Mouse (Mus musculus): ENCODE results near the gene Gga3. TPM values are rescaled to one million over a fixed set of nuclear protein-coding genes. Genes with fewer than 3 reads are reported as not detected.
A peak's percentile ranks its signal among the peaks of the same experiment; 100 is the strongest.

The Gga3 gene
- total RNA-seq, 2 experiments from 2014 or later: 83.9 to 95.1 TPM

DNA sequence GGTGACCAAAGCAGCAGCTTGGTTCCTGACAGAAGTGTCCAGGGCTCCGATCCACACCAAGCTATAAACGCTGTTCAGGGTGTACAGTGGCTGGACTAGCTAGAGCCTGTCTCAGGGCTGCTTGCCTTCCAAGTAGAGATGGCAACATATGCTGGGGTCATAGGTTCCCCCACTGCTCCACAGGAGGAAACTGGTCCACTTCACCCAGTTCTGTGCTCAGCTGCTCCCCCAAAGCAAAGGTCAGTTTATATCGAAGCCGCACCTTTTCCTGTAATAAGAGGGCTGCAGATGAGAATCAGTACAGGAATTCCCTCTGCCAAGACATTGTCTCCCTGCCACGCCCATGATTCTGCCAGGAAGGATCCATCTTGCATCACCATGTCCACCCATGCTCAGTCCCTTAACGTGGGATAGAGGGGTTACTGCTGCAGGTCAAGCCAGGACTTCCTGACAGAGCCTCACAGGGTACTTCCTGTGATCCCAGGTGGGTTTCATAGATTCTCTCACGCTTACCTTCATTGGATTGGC is 18.2 kb downstream of the Gga3 start:
- TF ChIP-seq CTCF (IDR thresholded peaks at IDR 0.05): no peak
- intact Hi-C loops (cut with DNase I): no loop called here

DNA sequence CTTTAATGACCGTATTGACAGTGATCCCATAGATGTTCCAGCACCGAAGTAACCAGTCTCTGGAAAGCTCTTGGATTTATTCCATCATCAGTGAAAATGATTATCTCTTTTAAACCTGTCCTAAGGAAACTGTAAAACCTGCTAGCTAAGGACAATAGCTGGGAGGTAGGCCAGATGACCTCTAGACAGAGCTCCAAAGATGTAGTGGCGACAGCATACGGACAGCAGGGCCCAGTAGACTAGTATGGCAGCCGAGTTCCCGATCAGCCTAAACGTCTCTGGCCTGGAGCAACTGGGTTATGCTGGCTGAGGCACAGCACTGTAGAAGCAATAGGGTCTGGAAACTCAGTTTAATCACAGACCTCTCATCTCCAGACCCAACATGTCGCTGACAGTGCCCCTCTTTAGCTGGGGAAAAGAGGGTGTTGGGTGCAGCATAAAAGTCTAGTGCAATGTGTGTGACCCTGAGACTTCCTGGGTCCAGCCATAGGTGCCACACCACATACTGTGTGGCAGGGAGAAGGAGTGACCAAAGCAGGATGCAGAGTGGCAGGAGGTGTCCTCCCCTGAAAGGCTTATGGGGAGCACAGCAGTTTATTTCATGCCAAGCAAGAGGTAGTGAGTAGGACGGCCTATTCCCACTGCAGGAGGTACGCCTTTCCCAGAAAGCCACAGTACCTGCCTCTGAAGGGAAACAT is 19.3 kb downstream of the Gga3 start:
- intact Hi-C loops (cut with DNase I): no loop called here
- DNase-seq (ENCODE audit: extremely low spot score in 1 of 2, low spot score in 2 of 2): no peak
- Histone ChIP-seq H3K4me3 (no peak overlapping the region), H3K27ac (no peak overlapping the region)
- TF ChIP-seq CTCF (IDR thresholded peaks at IDR 0.05): no peak

More for the DNA sequence above, 18.2 kb downstream of the Gga3 start:
- Histone ChIP-seq H3K4me3 (no peak overlapping the region), H3K27ac (no peak overlapping the region)
- DNase-seq (ENCODE audit: extremely low spot score in 1 of 2, low spot score in 2 of 2): no peak

DNA sequence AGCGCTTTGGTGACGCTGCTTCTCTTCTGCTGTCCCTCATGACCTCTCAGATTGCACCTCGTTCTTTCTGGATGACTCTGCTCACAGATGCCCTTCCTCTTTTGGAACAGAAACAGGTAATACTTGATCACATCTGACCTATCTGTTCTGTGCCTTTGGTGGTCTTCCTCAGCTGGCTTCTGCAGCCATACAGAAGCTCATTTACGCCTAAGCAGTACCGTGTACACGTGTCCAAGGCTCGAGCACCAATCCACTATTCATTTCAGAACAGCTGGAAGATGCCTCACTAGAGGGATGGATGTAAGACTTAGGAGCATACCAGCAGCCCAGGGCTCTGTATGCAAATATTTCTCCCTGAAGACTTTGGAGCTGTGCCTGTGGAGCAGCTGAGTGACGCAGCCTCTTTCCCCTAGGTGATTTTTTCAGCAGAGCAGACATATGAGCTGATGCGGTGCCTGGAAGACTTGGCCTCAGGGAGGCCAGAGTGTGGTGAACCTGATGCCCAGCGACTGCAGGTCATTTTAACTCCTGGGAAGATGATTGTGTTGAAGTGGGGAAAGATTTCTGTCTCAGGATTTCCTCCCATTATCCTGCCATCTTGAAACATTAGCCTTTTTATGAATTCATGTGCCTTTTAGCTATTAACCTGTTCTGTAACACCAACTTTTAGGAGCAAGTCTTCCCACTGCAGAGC is 20.8 kb downstream of the Gga3 start:
- TF ChIP-seq CTCF (IDR thresholded peaks at IDR 0.05): no peak
- Histone ChIP-seq H3K27ac (no peak overlapping the region), H3K4me3 (no peak overlapping the region)
- intact Hi-C loops (cut with DNase I): no loop called here
- DNase-seq (ENCODE audit: extremely low spot score in 1 of 2, low spot score in 2 of 2): no peak

DNA sequence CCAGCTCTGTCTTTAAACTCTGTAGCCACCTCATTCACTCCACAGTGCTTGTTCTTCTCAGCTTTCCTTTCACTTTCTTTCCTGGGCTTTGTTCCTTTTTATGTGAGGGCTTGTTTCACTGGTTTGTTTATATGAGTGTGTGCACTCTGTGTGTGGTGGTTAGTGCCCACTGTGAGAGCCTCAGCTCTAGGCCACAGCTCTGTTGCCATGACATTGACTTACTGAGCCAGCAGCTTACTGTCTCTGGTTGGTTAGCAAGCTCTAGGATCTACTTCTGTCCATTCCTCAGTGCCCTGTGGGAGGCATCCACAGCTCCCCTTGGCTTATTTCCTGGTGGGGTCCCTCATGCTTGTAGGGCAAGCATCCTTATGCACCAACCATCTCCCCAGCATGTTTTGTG is 24.8 kb downstream of the Gga3 start:
- no peak overlapping the region for H3K27ac ChIP-seq
- no peak for TF ChIP-seq CTCF (IDR thresholded peaks at IDR 0.05)
- H3K4me3 ChIP-seq: no peak overlapping the region
- DNase-seq (ENCODE audit: extremely low spot score in 1 of 2, low spot score in 2 of 2): no peak
- intact Hi-C loops (cut with DNase I): no loop called here

DNA sequence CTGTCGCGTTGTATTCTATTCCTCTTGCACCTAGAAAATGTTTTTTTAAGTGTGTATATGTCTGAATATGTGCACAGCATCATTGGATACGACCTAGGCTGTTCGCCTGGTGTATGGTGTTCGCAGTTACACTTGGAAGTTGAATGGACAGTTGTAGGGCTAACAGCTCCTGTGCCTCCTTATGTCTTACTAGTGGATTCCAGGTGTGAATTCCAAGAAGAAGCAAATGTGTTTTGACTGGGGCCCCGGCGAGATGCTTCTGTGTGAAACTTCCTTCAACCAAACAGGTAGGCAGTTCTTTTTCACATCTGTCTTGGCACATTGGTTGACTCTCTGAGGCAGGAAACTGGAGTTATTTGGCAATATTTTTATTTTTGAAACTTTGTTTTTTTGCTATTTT is 38.9 kb downstream of the Gga3 start:
- no peak for DNase-seq (ENCODE audit: extremely low spot score in 1 of 2, low spot score in 2 of 2)
- Histone ChIP-seq H3K4me3 (peak overlapping the region; percentile 74), H3K27ac (no peak overlapping the region)
- TF ChIP-seq CTCF (IDR thresholded peaks at IDR 0.05): no peak
- intact Hi-C loops (cut with DNase I): loop anchor here (2.0 kb wide), 1 partner anchor 52 kb away; no protein-coding TSS in a partner anchor

DNA sequence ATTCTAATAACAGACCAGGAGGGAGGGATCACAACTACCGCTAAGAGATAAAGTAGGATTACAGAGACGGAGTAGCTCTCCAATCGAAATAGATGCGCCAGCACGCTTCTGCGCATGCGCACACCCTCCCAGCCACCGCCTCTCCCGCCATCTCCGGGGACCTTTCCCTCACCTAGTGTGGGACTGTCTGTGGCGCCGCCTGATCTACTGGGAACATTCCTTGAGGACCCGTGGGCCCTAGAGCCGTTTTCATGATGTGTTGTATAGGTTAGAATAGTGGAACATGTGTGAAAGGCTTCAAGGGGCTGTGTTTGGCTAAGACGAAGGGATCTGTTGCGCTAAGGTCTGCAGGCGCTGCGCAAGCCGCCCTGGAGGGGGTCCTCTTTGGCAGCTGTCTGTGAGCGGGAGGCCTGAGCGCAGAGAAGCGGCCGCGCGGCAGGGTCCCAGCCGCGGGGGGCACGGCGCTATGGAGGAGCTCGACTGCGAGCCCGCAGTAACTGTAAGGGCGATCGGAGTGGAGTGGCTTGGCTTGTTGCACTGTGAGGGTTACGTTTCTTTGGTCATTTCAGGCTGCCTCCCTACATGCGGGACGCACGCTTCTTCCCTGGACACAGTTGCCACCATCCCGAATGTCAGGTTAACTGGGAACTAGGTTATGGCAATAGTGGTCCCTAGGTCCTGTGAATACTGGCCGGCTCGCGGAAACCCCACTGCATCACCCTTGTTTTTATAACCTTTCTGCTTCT is 39.6 kb downstream of the Gga3 start, which contains the start of gene Nup85:
TSS of gene Nup85 (plus strand) at position 371 of the 746 bp plus-strand sequence.
- intact Hi-C loops (cut with DNase I): loop anchor here (2.0 kb wide), 1 partner anchor 51 kb away; no protein-coding TSS in a partner anchor
- peak; percentile 97 for DNase-seq (ENCODE audit: extremely low spot score in 1 of 2, low spot score in 2 of 2)
- no peak; the same call in 1 of the 2 replicates for TF ChIP-seq CTCF (IDR thresholded peaks at IDR 0.05)

DNA sequence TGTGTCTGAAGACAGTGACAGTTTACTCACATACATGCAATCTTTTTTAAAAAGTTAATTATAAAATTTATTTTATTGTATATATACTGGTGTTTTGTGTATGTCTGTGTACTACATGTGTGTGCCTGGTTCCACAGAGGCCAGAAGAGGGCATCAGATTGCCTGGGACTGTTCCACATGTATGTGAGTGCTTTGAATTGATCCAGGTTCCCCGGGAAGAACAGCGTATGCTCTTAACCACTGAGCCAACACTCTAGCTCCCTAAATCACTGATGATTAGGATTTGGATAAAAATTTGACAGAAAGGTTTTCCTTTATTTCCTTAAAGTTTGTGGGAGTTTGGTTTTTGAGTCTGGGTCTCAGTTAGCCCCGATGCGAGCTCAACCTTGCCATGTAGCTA is 40.4 kb downstream of the Gga3 start:
- Histone ChIP-seq H3K27ac (peak overlapping the region; percentile 99), H3K4me3 (peak overlapping the region; percentile 74)
- intact Hi-C loops (cut with DNase I): no loop called here
- TF ChIP-seq CTCF (IDR thresholded peaks at IDR 0.05): peak; percentile 2; the same call in 1 of the 2 replicates
- no peak for DNase-seq (ENCODE audit: extremely low spot score in 1 of 2, low spot score in 2 of 2)

More for the DNA sequence above, 39.6 kb downstream of the Gga3 start, which contains the start of gene Nup85:
- H3K27ac ChIP-seq: peak within 1 kb of the TSS; percentile 99
- peak within 1 kb of the TSS; percentile 74 for H3K4me3 ChIP-seq

DNA sequence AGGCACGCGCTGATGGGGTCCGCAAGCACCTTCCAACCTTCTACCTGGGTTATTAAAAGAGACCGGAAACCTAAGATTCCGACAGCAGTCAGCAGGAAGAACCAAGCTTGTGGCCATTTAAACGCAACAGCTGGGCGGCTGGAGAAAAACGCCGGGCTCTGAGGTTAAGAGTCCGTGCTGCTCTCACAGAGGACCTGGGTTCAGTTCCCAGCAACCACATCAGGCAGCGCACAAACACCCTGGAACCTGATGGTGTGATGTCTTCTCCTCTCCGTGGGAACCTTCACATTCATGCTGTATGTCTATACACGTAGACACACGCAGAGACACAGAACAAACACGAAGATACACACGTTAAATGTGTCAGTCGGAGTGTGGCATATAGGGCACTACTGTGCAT is 48.1 kb downstream of the Gga3 start:
- intact Hi-C loops (cut with DNase I): no loop called here
- DNase-seq (ENCODE audit: extremely low spot score in 1 of 2, low spot score in 2 of 2): no peak
- no peak for TF ChIP-seq CTCF (IDR thresholded peaks at IDR 0.05)
- Histone ChIP-seq H3K4me3 (no peak overlapping the region), H3K27ac (no peak overlapping the region)

DNA sequence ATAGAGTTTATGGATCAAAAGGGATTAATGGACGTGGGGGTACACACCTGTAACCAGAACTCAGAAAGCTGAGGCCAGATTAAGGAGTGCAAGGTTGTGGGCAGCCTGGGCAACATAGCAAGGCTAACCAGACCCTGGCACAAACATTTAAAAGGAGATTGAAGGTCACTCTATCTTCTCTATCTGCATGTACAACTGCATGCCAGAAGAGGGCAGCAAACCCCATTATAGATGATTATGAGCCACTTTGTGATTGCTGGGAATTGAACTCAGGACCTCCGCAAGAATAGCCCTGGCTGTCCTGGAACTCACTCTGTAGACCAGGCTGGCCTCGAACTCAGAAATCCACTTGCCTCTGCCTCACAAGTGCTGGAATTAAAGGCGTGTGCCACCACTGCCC is 51.1 kb downstream of the Gga3 start:
- Histone ChIP-seq H3K4me3 (no peak overlapping the region), H3K27ac (no peak overlapping the region)
- intact Hi-C loops (cut with DNase I): no loop called here
- TF ChIP-seq CTCF (IDR thresholded peaks at IDR 0.05): peak; percentile 61
- no peak for DNase-seq (ENCODE audit: extremely low spot score in 1 of 2, low spot score in 2 of 2)

DNA sequence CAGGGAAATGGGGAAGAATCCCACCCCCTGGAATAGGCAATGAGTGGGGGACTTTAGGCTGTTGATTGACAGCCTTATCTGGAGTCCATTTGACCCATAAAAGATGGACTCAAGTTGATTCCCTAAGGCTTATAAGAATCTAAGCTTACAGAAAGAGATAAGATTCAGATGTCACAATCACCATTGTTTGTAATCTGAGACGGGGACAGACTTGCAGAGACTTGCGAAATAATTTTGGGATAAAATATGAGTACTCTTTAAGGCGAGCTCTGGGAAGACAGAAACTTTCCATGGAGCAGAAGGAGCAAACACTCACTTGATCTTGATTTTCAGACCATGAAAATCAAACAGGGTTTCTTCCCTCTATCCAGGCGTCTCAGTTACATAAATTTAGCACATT is 60.3 kb downstream of the Gga3 start:
- intact Hi-C loops (cut with DNase I): no loop called here
- no peak overlapping the region for H3K4me3 ChIP-seq
- H3K27ac ChIP-seq: no peak overlapping the region
- no peak for TF ChIP-seq CTCF (IDR thresholded peaks at IDR 0.05)
- no peak for DNase-seq (ENCODE audit: extremely low spot score in 1 of 2, low spot score in 2 of 2)

DNA sequence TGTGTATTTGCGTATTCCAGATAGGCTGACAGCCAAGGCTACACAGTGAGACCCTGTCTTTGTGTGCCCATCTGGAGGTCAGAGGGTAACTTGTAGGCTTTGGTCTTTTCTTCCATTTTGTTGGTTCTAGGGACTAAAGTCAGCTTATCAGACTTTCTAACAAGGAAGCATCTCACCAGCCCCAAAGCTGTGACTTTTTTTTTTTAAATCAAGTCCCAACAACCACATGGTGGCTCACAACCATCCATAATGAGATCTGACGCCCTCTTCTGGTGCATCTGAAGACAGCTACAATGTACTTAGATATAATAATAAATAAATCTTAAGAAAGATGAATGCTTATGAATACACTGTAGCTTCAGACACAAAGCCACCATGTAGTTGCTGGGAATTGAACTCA is 65.8 kb downstream of the Gga3 start:
- Histone ChIP-seq H3K27ac (no peak overlapping the region), H3K4me3 (no peak overlapping the region)
- peak; percentile 35 for TF ChIP-seq CTCF (IDR thresholded peaks at IDR 0.05)
- DNase-seq (ENCODE audit: extremely low spot score in 1 of 2, low spot score in 2 of 2): no peak
- intact Hi-C loops (cut with DNase I): loop anchor here (5.0 kb wide), 1 partner anchor 111 kb away; no protein-coding TSS in a partner anchor

Measured in left cerebral cortex, adult 2 months (tissue).